ENCODE assay signal across 8 mouse cellular contexts in genomic region chr4:43442044-43442443, GRCm38 (mm10). TPM values are rescaled to one million over a fixed set of nuclear protein-coding genes. Genes with fewer than 3 reads are reported as not detected.
DNase-seq lines count a peak whose midpoint lies in the region; ATAC-seq and TF ChIP-seq lines count a peak whose summit lies in the region.

No protein-coding gene starts in this region.

- H3K4me1 ChIP-seq in embryonic facial prominence, embryonic 13.5 days, result peaks cover 14% of the 10 kb centered on the region
- H3K4me1 ChIP-seq in kidney, adult 2 months (ENCODE audit: control insufficient read depth, insufficient read depth, low read length), result peaks cover 5% of the 10 kb centered on the region; the same call in 1 of the 2 replicates
- peaks cover 10% of the 10 kb centered on the region for H3K4me1 ChIP-seq in limb, embryonic 12.5 days (replicated peaks)
- H3K4me1 ChIP-seq in midbrain, embryonic 15.5 days, result peaks cover 17% of the 10 kb centered on the region
- no peaks in the 10 kb centered on the region for H3K4me1 ChIP-seq in spleen, adult 2 months (ENCODE audit: control insufficient read depth, insufficient read depth, insufficient read length)

- ATAC-seq in embryonic facial prominence, embryonic 13.5 days (ENCODE audit: insufficient number of reproducible peaks, insufficient read depth, low FRiP score, low TSS enrichment, low read depth), result peak; percentile 90
- ATAC-seq in limb, embryonic 12.5 days (ENCODE audit: insufficient number of reproducible peaks, insufficient read depth, low FRiP score, low TSS enrichment, low read depth), result peak; percentile 92
- ATAC-seq in midbrain, embryonic 15.5 days (replicated peaks), result peak; percentile 96

- H3K36me3 ChIP-seq in embryonic facial prominence, embryonic 13.5 days, result peaks cover 23% of the 10 kb centered on the region
- peaks cover 1% of the 10 kb centered on the region; the same call in 1 of the 2 replicates for H3K36me3 ChIP-seq in kidney, adult 2 months (ENCODE audit: control insufficient read depth, insufficient read depth, low read length)
- peaks cover 23% of the 10 kb centered on the region for H3K36me3 ChIP-seq in limb, embryonic 12.5 days
- peaks cover 17% of the 10 kb centered on the region for H3K36me3 ChIP-seq in midbrain, embryonic 15.5 days (replicated peaks)
- H3K36me3 ChIP-seq in spleen, adult 2 months (ENCODE audit: control insufficient read depth, insufficient read depth, low read length), result peaks cover 14% of the 10 kb centered on the region

- H3K27me3 ChIP-seq in embryonic facial prominence, embryonic 13.5 days, result no peaks in the 10 kb centered on the region
- no peaks in the 10 kb centered on the region for H3K27me3 ChIP-seq in kidney, adult 2 months (replicated peaks; ENCODE audit: control insufficient read depth, insufficient read depth, low read length)
- no peaks in the 10 kb centered on the region for H3K27me3 ChIP-seq in limb, embryonic 12.5 days
- no peaks in the 10 kb centered on the region for H3K27me3 ChIP-seq in midbrain, embryonic 15.5 days (replicated peaks)
- H3K27me3 ChIP-seq in spleen, adult 2 months (ENCODE audit: control insufficient read depth, insufficient read depth, low read length), result no peaks in the 10 kb centered on the region

- peak overlapping the region; percentile 92 for H3K4me2 ChIP-seq in embryonic facial prominence, embryonic 13.5 days
- H3K4me2 ChIP-seq in limb, embryonic 12.5 days, result peak overlapping the region; percentile 85
- H3K4me2 ChIP-seq in midbrain, embryonic 15.5 days, result peak overlapping the region; percentile 75

- DNase-seq in 3134 (ENCODE audit: extremely low read depth, insufficient read length, low spot score), result peak; percentile 98
- DNase-seq in adrenal gland, postnatal 36 days, result peak; percentile 99 to 100
- DNase-seq in heart, adult 18-20 months, result peak; percentile 99
- peak; percentile 100 for DNase-seq in kidney, adult 2 months
- DNase-seq in spleen, adult 2 months (ENCODE audit: low read depth in 1 of 2, low spot score in 2 of 2), result peak; percentile 99

- peak overlapping the region; percentile 92 for H3K27ac ChIP-seq in embryonic facial prominence, embryonic 13.5 days
- H3K27ac ChIP-seq in kidney, adult 2 months (ENCODE audit: insufficient read depth, low read depth, low read length), result peak overlapping the region; percentile 94
- H3K27ac ChIP-seq in limb, embryonic 12.5 days, result peak overlapping the region; percentile 94
- H3K27ac ChIP-seq in midbrain, embryonic 15.5 days, result peak overlapping the region; percentile 96
- peak overlapping the region; percentile 91 for H3K27ac ChIP-seq in spleen, adult 2 months (ENCODE audit: insufficient read depth, low read length)

- H3K9me3 ChIP-seq in embryonic facial prominence, embryonic 13.5 days, result no peaks in the 10 kb centered on the region
- H3K9me3 ChIP-seq in limb, embryonic 12.5 days, result no peaks in the 10 kb centered on the region
- H3K9me3 ChIP-seq in midbrain, embryonic 15.5 days, result no peaks in the 10 kb centered on the region

- peak; percentile 95 for TF ChIP-seq POLR2A in kidney, adult 2 months (IDR thresholded peaks at IDR 0.05; ENCODE audit: low read depth, low read length)
- TF ChIP-seq POLR2A in spleen, adult 2 months (IDR thresholded peaks at IDR 0.05; ENCODE audit: low read depth, low read length), result peak; percentile 95

- H3K4me3 ChIP-seq in embryonic facial prominence, embryonic 13.5 days, result peak overlapping the region; percentile 98
- H3K4me3 ChIP-seq in kidney, adult 2 months (ENCODE audit: insufficient read depth, low read depth, low read length), result peak overlapping the region; percentile 76
- H3K4me3 ChIP-seq in limb, embryonic 12.5 days (replicated peaks), result peak overlapping the region; percentile 99
- peak overlapping the region; percentile 73 for H3K4me3 ChIP-seq in midbrain, embryonic 15.5 days
- H3K4me3 ChIP-seq in spleen, adult 2 months (ENCODE audit: extremely low read depth, insufficient read depth, insufficient read length), result peak overlapping the region; percentile 65

- H3K9ac ChIP-seq in embryonic facial prominence, embryonic 13.5 days, result peak overlapping the region; percentile 97
- peak overlapping the region; percentile 99 for H3K9ac ChIP-seq in limb, embryonic 12.5 days (replicated peaks)
- peak overlapping the region; percentile 99 for H3K9ac ChIP-seq in midbrain, embryonic 15.5 days

- peak; percentile 98 for TF ChIP-seq CTCF in kidney, adult 2 months (conservative IDR thresholded peaks at IDR 0.05; ENCODE audit: insufficient read depth, insufficient read length, low read depth, low read length)
- TF ChIP-seq CTCF in spleen, adult 2 months (IDR thresholded peaks at IDR 0.05; ENCODE audit: extremely low read depth, insufficient read depth, insufficient read length, insufficient replicate concordance), result peak; percentile 99

- WGBS in embryonic facial prominence, embryonic 13.5 days, result 0% methylated on average over 33 of the region's 33 CpGs
- whole genome bisulfite sequencing in kidney, adult 2 months, result under 1% methylated on average over 33 of the region's 33 CpGs
- WGBS in limb, embryonic 12.5 days, result under 1% methylated on average over 33 of the region's 33 CpGs
- under 1% methylated on average over 33 of the region's 33 CpGs for WGBS in midbrain, embryonic 15.5 days
- whole genome bisulfite sequencing in spleen, adult 2 months, result under 1% methylated on average over 33 of the region's 33 CpGs

RNA-seq across cellular contexts. Expression of gene Tesk1, which starts 0.3 kb away (rescaled TPM):
- 10 to 100 TPM; 52.2 to 65.5 TPM for total RNA-seq in adrenal gland, postnatal 36 days (2021)
- polyA plus RNA-seq in embryonic facial prominence, embryonic 13.5 days (2015; fragmentation: Nextera tagmentation; extraction: Ambion mirVana), result 7.0 and 8.8 TPM in 2 replicates
- total RNA-seq in heart, adult 18-20 months (2021), result 10 to 100 TPM; 30.8 to 32.7 TPM
- 59.0 and 72.5 TPM in 2 replicates for polyA plus RNA-seq in kidney, adult 2 months (2012; rRNA removed)
- 13.3 TPM in 2 replicates for polyA plus RNA-seq in limb, embryonic 12.5 days (2016; fragmentation: Nextera tagmentation; extraction: Ambion mirVana)
- 16.7 and 17.1 TPM in 2 replicates for polyA plus RNA-seq in midbrain, embryonic 15.5 days (2015; fragmentation: Nextera tagmentation; extraction: Ambion mirVana)
- 49.6 and 64.5 TPM in 2 replicates for polyA plus RNA-seq in spleen, adult 2 months (2012; rRNA removed)

RNA-seq across cellular contexts. Expression of gene Cd72, which starts 12.4 kb away (rescaled TPM):
- total RNA-seq in adrenal gland, postnatal 36 days (2021), result 1 to 10 TPM; 2.7 to 3.4 TPM
- 3.2 and 3.8 TPM in 2 replicates for polyA plus RNA-seq in embryonic facial prominence, embryonic 13.5 days (2015; fragmentation: Nextera tagmentation; extraction: Ambion mirVana)
- 1 to 10 TPM in 1 of 2 experiments, under 1 TPM in 1; 0.82 to 4.7 TPM for total RNA-seq in heart, adult 18-20 months (2021)
- polyA plus RNA-seq in kidney, adult 2 months (2012; rRNA removed), result 4.5 and 12.6 TPM in 2 replicates
- polyA plus RNA-seq in limb, embryonic 12.5 days (2016; fragmentation: Nextera tagmentation; extraction: Ambion mirVana), result 2.7 and 3.5 TPM in 2 replicates
- polyA plus RNA-seq in midbrain, embryonic 15.5 days (2015; fragmentation: Nextera tagmentation; extraction: Ambion mirVana), result 6.0 and 6.6 TPM in 2 replicates
- polyA plus RNA-seq in spleen, adult 2 months (2012; rRNA removed), result 109 and 140 TPM in 2 replicates

RNA-seq across cellular contexts. Expression of gene Fam166b, which starts 13.1 kb away (rescaled TPM):
- under 1 TPM in 1 of 2 experiments, not detected in 1; 0.92 TPM for total RNA-seq in adrenal gland, postnatal 36 days (2021)
- 0.20 TPM in 1 of 2 replicates, not detected in the other for polyA plus RNA-seq in embryonic facial prominence, embryonic 13.5 days (2015; fragmentation: Nextera tagmentation; extraction: Ambion mirVana)
- total RNA-seq in heart, adult 18-20 months (2021), result under 1 TPM in 1 of 2 experiments, not detected in 1; 0.26 TPM
- 1.3 and 1.6 TPM in 2 replicates for polyA plus RNA-seq in kidney, adult 2 months (2012; rRNA removed)
- 0.24 TPM in 1 of 2 replicates, not detected in the other for polyA plus RNA-seq in limb, embryonic 12.5 days (2016; fragmentation: Nextera tagmentation; extraction: Ambion mirVana)
- 0.52 and 1.7 TPM in 2 replicates for polyA plus RNA-seq in midbrain, embryonic 15.5 days (2015; fragmentation: Nextera tagmentation; extraction: Ambion mirVana)
- polyA plus RNA-seq in spleen, adult 2 months (2012; rRNA removed), result not detected in 2 replicates

RNA-seq across cellular contexts. Expression of gene Sit1, which starts 41.5 kb away (rescaled TPM):
- not detected for total RNA-seq in adrenal gland, postnatal 36 days (2021)
- polyA plus RNA-seq in embryonic facial prominence, embryonic 13.5 days (2015; fragmentation: Nextera tagmentation; extraction: Ambion mirVana), result not detected in 2 replicates
- total RNA-seq in heart, adult 18-20 months (2021), result 1 to 10 TPM in 1 of 2 experiments, not detected in 1; 1.1 TPM
- 0.23 and 1.4 TPM in 2 replicates for polyA plus RNA-seq in kidney, adult 2 months (2012; rRNA removed)
- polyA plus RNA-seq in limb, embryonic 12.5 days (2016; fragmentation: Nextera tagmentation; extraction: Ambion mirVana), result not detected in 2 replicates
- not detected in 2 replicates for polyA plus RNA-seq in midbrain, embryonic 15.5 days (2015; fragmentation: Nextera tagmentation; extraction: Ambion mirVana)
- polyA plus RNA-seq in spleen, adult 2 months (2012; rRNA removed), result 15.3 and 17.1 TPM in 2 replicates

RNA-seq across cellular contexts. Expression of gene Ccdc107, which starts 50.7 kb away (rescaled TPM):
- total RNA-seq in adrenal gland, postnatal 36 days (2021), result 10 to 100 TPM; 57.3 to 59.3 TPM
- polyA plus RNA-seq in embryonic facial prominence, embryonic 13.5 days (2015; fragmentation: Nextera tagmentation; extraction: Ambion mirVana), result 66.2 and 73.4 TPM in 2 replicates
- 10 to 100 TPM; 29.2 to 31.7 TPM for total RNA-seq in heart, adult 18-20 months (2021)
- 529 and 664 TPM in 2 replicates for polyA plus RNA-seq in kidney, adult 2 months (2012; rRNA removed)
- 62.0 and 63.8 TPM in 2 replicates for polyA plus RNA-seq in limb, embryonic 12.5 days (2016; fragmentation: Nextera tagmentation; extraction: Ambion mirVana)
- polyA plus RNA-seq in midbrain, embryonic 15.5 days (2015; fragmentation: Nextera tagmentation; extraction: Ambion mirVana), result 81.4 and 82.8 TPM in 2 replicates
- 85.4 and 191 TPM in 2 replicates for polyA plus RNA-seq in spleen, adult 2 months (2012; rRNA removed)

Comparison
In these comparisons a context has a peak if more than half of its experiments do, and no peak if none do; other contexts are left out.
1. Peak in every context shown above with its lines: DNase-seq, ATAC-seq, H3K4me3 ChIP-seq and H3K27ac ChIP-seq.